Mouse (Mus musculus) right cerebral cortex, postnatal 10 days (tissue): Measurements from ENCODE around the gene Creg1.
A peak's percentile ranks its signal among the peaks of the same experiment; 100 is the strongest.
"Not testable (repeated sequence)": the region's sequence is repeated elsewhere in the genome, so short reads cannot be mapped to it uniquely, and the experiment has no call there.

Source experiments
- DNase-seq, 2 experiments: peaks; one replicate each; pipeline ENCODE4 v3.0.0; 2021; ENCODE audit warnings: low spot score in 2 of 2

The Creg1 gene

DNA sequence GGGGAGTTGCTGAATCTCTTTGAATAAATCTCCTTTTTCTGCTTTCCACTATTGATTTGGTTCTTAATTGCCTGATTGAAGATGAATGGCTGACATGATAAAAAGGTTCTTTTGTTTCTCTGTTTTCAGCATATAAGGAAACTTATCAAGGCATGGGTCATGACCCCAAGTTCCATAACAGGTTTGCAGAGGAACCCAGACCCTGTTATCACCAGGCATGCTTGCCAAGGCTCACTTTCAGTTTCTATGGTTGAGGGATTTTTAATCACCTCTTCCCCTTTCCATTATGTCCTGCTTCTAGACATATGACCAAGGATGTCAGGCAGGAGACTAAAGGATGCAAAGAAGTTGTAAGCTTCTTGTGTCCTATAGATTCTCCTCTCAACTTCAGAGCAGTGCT, 12.4 kb upstream of the Creg1 start:
- no peak for DNase-seq

GRCm38 (mm10) chr1:165751838-165752237, 11.7 kb upstream of the Creg1 start:
- DNase-seq = no peak

GRCm38 (mm10) chr1:165754205-165754604, 9.3 kb upstream of the Creg1 start:
- DNase-seq = no peak

- DNase-seq = no peak
Measured at GRCm38 (mm10) chr1:165755194-165755593, 8.4 kb upstream of the Creg1 start.

GRCm38 (mm10) chr1:165761522-165762305, 1.8 kb upstream of the Creg1 start:
- DNase-seq = no peak

DNA sequence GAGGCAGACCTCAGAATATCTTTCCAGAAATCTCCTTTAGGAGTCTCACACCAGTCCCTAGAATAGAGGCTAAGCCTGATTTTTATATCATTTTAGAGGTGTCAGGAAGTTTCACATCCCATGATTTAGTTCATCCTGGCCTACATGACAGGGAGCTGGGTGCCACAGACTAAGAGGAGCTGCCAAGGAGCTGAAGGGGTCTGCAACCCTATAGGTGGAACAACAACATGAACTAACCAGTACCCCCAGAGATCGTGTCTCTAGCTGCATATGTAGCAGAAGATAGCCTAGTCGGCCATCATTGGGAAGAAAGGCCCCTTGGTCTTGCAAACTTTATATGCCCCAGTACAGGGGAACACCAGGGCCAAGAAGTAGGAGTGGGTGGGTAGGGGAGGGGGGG, 1.0 kb upstream of the Creg1 start:
- not testable (repeated sequence) for DNase-seq

- DNase-seq = no peak
Measured at GRCm38 (mm10) chr1:165762914-165763634, 472 bp upstream of the Creg1 start.

DNA sequence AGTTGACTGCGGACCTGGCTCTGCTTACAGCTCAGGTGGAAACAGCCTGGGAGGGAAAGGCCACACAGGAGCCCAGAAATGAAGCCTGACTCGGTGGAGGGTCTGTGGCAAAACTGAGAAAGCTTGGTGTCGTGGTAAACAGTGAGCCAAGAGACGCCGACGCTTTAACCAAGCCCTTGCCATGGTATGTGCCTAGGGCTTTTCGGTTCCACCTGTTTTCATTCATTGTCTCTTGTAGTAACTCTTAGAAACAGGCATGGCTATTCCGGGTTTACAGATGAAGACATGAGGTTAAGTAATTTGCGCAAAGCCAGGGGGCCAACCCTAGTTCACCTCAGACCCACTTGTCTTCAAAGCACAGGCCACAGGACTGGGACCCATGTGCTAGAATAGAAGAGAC, 1.0 kb downstream of the Creg1 start:
- DNase-seq = no peak

DNA sequence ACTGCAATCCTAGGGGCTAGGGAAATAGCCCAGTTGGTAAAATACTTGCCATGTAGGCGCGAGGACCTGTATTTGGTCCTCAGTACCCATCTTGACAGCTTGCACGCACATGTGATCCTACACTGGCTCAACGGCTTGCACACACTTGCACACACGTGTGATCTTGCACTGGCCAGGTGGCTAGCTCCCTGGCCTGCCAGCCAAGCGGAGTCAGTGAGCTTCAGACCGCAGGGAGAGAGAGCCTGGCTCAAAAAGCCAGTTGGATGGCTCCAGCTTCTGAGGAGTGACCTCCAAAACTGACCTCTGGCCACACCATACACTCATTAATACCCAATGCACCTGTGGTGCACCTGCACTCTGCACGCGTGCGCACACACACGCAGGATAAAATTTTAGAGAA, 1.5 kb downstream of the Creg1 start:
- no peak for DNase-seq

DNA sequence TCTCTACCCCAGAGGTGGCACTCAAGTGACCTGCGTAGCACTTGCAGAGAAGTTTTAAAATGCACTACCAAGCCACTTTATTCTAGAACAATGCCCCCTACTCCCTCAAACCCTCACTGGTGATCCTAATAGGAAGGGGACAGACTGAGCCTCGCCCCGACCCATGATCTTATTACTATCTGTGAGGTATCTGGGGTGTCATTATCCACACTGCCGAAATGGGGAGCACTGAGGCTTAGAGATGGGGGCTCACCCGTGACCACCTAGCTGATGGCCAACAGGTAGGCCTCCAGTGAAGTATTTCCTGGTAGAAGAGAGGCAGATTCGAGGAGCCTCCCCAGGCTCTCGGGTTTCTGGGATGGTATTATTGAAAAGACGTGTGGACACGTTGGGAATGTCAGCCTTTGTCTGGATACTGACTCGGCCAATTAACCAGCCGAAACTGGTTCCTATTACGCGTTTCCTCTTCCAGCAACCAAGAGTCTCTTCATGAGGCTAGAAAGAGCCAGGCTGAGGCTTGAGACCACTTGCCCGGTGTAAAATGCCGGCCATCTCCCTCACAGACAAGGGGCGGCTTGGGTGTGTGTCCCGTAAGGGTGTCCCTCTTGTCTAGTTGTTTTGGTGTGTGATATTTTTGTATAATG, 2.2 kb downstream of the Creg1 start:
- no peak for DNase-seq

DNA sequence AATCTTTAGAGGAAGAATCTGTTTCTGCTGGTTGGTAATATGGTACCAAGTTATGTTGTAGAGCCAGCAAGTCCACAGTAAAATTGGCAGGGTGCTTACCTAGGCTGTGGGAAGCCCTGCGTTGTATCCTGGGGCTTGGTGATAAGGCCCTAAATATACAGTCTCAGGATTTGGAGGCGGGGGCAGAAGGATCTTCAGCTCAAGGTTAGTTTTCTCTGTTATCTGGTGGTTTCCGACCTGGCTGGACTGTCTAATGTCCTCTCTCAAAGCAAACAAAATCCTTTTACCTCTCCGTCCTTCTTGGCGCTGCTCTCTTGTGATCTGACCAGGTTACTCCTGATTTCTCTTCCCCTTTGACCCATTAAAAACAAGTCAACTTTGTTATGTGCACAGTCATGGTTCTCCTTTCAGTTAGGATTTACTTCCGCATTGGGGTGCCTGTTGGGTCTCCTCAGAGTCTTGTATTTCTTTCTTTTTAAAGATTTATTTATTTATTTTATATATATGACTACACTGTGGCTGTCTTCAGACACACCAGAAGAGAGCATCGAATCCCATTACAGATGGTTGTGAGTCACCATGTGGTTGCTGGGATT, 2.8 kb downstream of the Creg1 start:
- no peak for DNase-seq

- DNase-seq = no peak
Measured at GRCm38 (mm10) chr1:165768894-165769512, 5.5 kb downstream of the Creg1 start.

- no peak for DNase-seq
Measured at GRCm38 (mm10) chr1:165770181-165770759, 6.7 kb downstream of the Creg1 start.

GRCm38 (mm10) chr1:165771491-165771897, 7.9 kb downstream of the Creg1 start:
- peak; percentile 65 to 75 for DNase-seq

GRCm38 (mm10) chr1:165771998-165772397, 8.5 kb downstream of the Creg1 start:
- DNase-seq = no peak

GRCm38 (mm10) chr1:165775518-165776294, 12.2 kb downstream of the Creg1 start:
- DNase-seq = peak; percentile 62 to 64

DNA sequence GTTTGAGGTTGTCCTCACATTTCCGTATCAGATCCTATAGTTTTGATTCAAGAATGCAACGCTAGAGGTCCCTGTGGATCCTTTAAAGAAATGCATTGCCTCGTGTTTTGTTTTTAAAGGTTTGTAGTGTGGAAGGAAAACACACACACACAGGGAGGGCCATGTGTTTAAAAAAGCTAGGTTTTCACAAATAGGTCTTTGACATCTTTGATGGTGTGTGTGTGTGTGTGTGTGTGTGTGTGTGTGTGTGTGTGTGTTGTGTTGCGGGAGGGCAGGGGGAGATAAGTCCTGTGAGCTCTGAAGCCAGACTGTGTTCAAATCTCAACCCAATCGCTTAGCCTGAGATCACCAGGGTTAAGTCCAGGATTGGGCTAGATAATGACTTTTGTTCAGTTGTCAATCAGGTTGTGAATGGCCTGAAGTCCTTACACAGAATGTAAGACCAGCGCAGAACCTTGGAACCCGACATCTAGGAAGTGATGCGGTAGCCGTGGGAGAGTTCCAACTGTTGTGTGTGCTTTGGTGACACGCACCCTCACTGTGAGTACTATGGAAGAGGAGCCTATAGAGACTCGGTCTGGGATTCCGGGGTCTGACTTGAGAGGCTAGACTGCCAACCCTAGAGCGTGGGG, 16.5 kb downstream of the Creg1 start:
- DNase-seq = no peak

GRCm38 (mm10) chr1:165780586-165781111, 17.1 kb downstream of the Creg1 start:
- no peak for DNase-seq

- DNase-seq = no peak
Measured at GRCm38 (mm10) chr1:165781426-165781825, 17.9 kb downstream of the Creg1 start.

GRCm38 (mm10) chr1:165781911-165782310, 18.4 kb downstream of the Creg1 start:
- no peak for DNase-seq
